Mouse (Mus musculus): ENCODE data around the gene Vps4a.
"Not testable (repeated sequence)": the region's sequence is repeated elsewhere in the genome, so short reads cannot be mapped to it uniquely, and the experiment has no call there.

The Vps4a gene

GRCm38 (mm10) chr8:107030650-107031576 lies at the start of gene Vps4a:
TSS of gene Vps4a (plus strand) at chr8:107031222.
- peak; percentile 98 for DNase-seq (ENCODE audit: low spot score)

- DNase-seq (ENCODE audit: low spot score), result no peak
Measured at GRCm38 (mm10) chr8:106985404-106985821, 45.6 kb upstream of the Vps4a start.

- no peak for DNase-seq (ENCODE audit: low spot score)
Measured at GRCm38 (mm10) chr8:106985951-106986350, 45.1 kb upstream of the Vps4a start.

- DNase-seq (ENCODE audit: low spot score), result no peak
Measured at GRCm38 (mm10) chr8:106987557-106987956, 43.5 kb upstream of the Vps4a start.

- no peak for DNase-seq (ENCODE audit: low spot score)
Measured at GRCm38 (mm10) chr8:106991393-106991792, 39.6 kb upstream of the Vps4a start.

GRCm38 (mm10) chr8:106996339-106996738 lies 34.7 kb upstream of the Vps4a start:
- DNase-seq (ENCODE audit: low spot score), result not testable (repeated sequence)

- DNase-seq (ENCODE audit: low spot score), result no peak
Measured at GRCm38 (mm10) chr8:106997416-106997815, 33.6 kb upstream of the Vps4a start.

GRCm38 (mm10) chr8:106999068-106999467 lies 32.0 kb upstream of the Vps4a start:
- no peak for DNase-seq (ENCODE audit: low spot score)

- peak; percentile 66 for DNase-seq (ENCODE audit: low spot score)
Measured at GRCm38 (mm10) chr8:107002532-107002931, 28.5 kb upstream of the Vps4a start.

GRCm38 (mm10) chr8:107007795-107008194 lies 23.2 kb upstream of the Vps4a start:
- no peak for DNase-seq (ENCODE audit: low spot score)

- no peak for DNase-seq (ENCODE audit: low spot score)
Measured at GRCm38 (mm10) chr8:107012666-107013065, 18.4 kb upstream of the Vps4a start.

- no peak for DNase-seq (ENCODE audit: low spot score)
Measured at GRCm38 (mm10) chr8:107014915-107015314, 16.1 kb upstream of the Vps4a start.

- DNase-seq (ENCODE audit: low spot score), result no peak
Measured at GRCm38 (mm10) chr8:107023479-107023878, 7.5 kb upstream of the Vps4a start.

GRCm38 (mm10) chr8:107029310-107029709 lies 1.7 kb upstream of the Vps4a start:
- no peak for DNase-seq (ENCODE audit: low spot score)

- no peak for DNase-seq (ENCODE audit: low spot score)
Measured at GRCm38 (mm10) chr8:107030058-107030457, 964 bp upstream of the Vps4a start.

GRCm38 (mm10) chr8:107031577-107032090 lies 612 bp downstream of the Vps4a start:
- DNase-seq (ENCODE audit: low spot score), result no peak

GRCm38 (mm10) chr8:107033609-107034008 lies 2.6 kb downstream of the Vps4a start:
- DNase-seq (ENCODE audit: low spot score), result not testable (repeated sequence)

- DNase-seq (ENCODE audit: low spot score), result no peak
Measured at GRCm38 (mm10) chr8:107035641-107036040, 4.6 kb downstream of the Vps4a start.

GRCm38 (mm10) chr8:107036626-107037025 lies 5.6 kb downstream of the Vps4a start:
- no peak for DNase-seq (ENCODE audit: low spot score)

- no peak for DNase-seq (ENCODE audit: low spot score)
Measured at GRCm38 (mm10) chr8:107040632-107041031, 9.6 kb downstream of the Vps4a start.

GRCm38 (mm10) chr8:107045478-107045877 lies 14.5 kb downstream of the Vps4a start:
- DNase-seq (ENCODE audit: low spot score), result no peak

GRCm38 (mm10) chr8:107046976-107047375 lies 16.0 kb downstream of the Vps4a start:
- DNase-seq (ENCODE audit: low spot score), result no peak
